Comparison of ENCODE assay signal across 23 mouse cellular contexts in genomic region chr8:115156142-115156541, GRCm38 (mm10).
DNase-seq lines count a peak whose midpoint lies in the region; ATAC-seq and TF ChIP-seq lines count a peak whose summit lies in the region.
"Had no signal": no experiment of that assay in that cellular context is flagged by ENCODE, and none has a peak within 500 bp of the region (broad histone marks: within the 10 kb centered on the region; RNA-seq: fewer than 3 reads in every experiment).

No protein-coding gene starts in this region.

- no peak overlapping the region for H3K4me2 ChIP-seq in lung, postnatal 0 days (replicated peaks; ENCODE audit: low read depth, low read length)
- H3K4me2 ChIP-seq: embryonic facial prominence, embryonic 13.5 days; heart, embryonic 12.5 days; limb, embryonic 13.5 days; liver, embryonic 13.5 days; lung, embryonic 15.5 days had no signal

- no peaks in the 10 kb centered on the region; the same call in 1 of the 2 replicates for H3K4me1 ChIP-seq in lung, postnatal 0 days (ENCODE audit: insufficient read depth, low read depth, low read length)

- peak; percentile 61 for ATAC-seq in lung, postnatal 0 days
- peak; percentile 61 for ATAC-seq in megakaryocyte, adult 5-6 weeks (ENCODE audit: poor library complexity, severe bottlenecking)
- ATAC-seq: forebrain, postnatal 0 days; hindbrain, embryonic 16.5 days had no signal

- no peak overlapping the region for H3K27ac ChIP-seq in lung, postnatal 0 days (ENCODE audit: low read length)
- H3K27ac ChIP-seq: embryonic facial prominence, embryonic 13.5 days; kidney, postnatal 0 days; limb, embryonic 13.5 days; liver, embryonic 13.5 days; lung, embryonic 15.5 days; midbrain, embryonic 10.5 days had no signal

- DNase-seq in gastrocnemius, postnatal 25 days: peak; percentile 12
- no peak for DNase-seq in gastrocnemius, postnatal 10 days
- DNase-seq in lung, postnatal 0 days (ENCODE audit: low spot score): peak; percentile 89
- no peak for DNase-seq in lung, postnatal 4 days
- DNase-seq in NIH3T3 (ENCODE audit: low read depth): peak; percentile 25
- DNase-seq in cerebellum, adult 11-12 months: no peak
- DNase-seq in adrenal gland, adult 18-20 months (ENCODE audit: low spot score in 2 of 2): no peak
- DNase-seq: adrenal gland, postnatal 14 days; B cell, adult 2 months; cerebellum, adult 11 months; cerebellum, postnatal 14 days; forebrain, postnatal 0 days; kidney, adult 18-20 months; liver, embryonic 13.5 days; thymus, adult 2 months had no signal

- 43% methylated on average over 8 of the region's 8 CpGs for WGBS in lung, postnatal 0 days

- H3K9me3 ChIP-seq in lung, postnatal 0 days (ENCODE audit: low read length): no peaks in the 10 kb centered on the region
- H3K9me3 ChIP-seq: embryonic facial prominence, embryonic 13.5 days; heart, embryonic 12.5 days; limb, embryonic 13.5 days; liver, embryonic 13.5 days; lung, embryonic 15.5 days; midbrain, embryonic 10.5 days had no signal

- no peak for TF ChIP-seq CTCF in lung, postnatal 0 days (IDR thresholded peaks at IDR 0.05)

- TF ChIP-seq EP300 in lung, postnatal 0 days (IDR thresholded peaks at IDR 0.05): peak; percentile 81

- no peaks in the 10 kb centered on the region for H3K27me3 ChIP-seq in lung, postnatal 0 days (replicated peaks; ENCODE audit: insufficient read depth, low read length)
- H3K27me3 ChIP-seq: lung, embryonic 15.5 days had no signal

- H3K36me3 ChIP-seq in lung, postnatal 0 days (ENCODE audit: insufficient read depth, low read length): no peaks in the 10 kb centered on the region
- H3K36me3 ChIP-seq: embryonic facial prominence, embryonic 13.5 days; heart, embryonic 12.5 days; limb, embryonic 13.5 days; liver, embryonic 13.5 days; lung, embryonic 15.5 days; midbrain, embryonic 10.5 days had no signal

- H3K4me3 ChIP-seq in lung, postnatal 0 days (ENCODE audit: low read depth, low read length): no peak overlapping the region
- H3K4me3 ChIP-seq: embryonic facial prominence, embryonic 13.5 days; heart, embryonic 12.5 days; limb, embryonic 13.5 days; liver, embryonic 13.5 days; lung, embryonic 15.5 days; midbrain, embryonic 10.5 days had no signal

- no peak overlapping the region for H3K9ac ChIP-seq in lung, postnatal 0 days (replicated peaks; ENCODE audit: low read depth)
- H3K9ac ChIP-seq: embryonic facial prominence, embryonic 13.5 days; forebrain, postnatal 0 days; heart, embryonic 12.5 days; limb, embryonic 13.5 days; liver, embryonic 13.5 days; lung, embryonic 15.5 days had no signal

Comparison
In these comparisons a context has a peak if more than half of its experiments do, and no peak if none do; other contexts are left out.
1. DNase-seq: peak in gastrocnemius, postnatal 25 days (single experiment), lung, postnatal 0 days (single experiment) and NIH3T3 (single experiment); none in gastrocnemius, postnatal 10 days (single experiment), lung, postnatal 4 days (0 of 2), cerebellum, adult 11-12 months (single experiment) and adrenal gland, adult 18-20 months (0 of 2).